Mouse (Mus musculus): ENCODE results near the gene Rnase12.

DNA sequence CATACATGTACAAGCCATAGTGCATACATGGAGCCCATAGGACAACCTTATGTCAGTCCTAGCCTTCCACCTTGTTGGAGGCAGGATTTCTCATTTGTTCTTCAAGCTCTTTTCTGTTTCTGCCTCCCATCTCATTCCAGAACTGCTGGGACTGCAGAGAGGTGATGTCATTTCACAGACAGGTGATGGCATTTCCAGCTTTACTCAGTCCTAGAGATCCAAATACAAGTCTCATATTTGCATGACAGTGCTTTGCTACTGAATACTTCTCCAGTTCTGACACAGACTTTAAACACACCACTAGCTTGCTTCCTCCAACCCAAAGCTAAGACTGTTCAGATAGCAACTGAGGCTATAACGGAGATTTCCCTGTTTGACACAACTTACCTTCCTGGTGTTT lies 21.7 kb upstream of the Rnase12 start:
- TF ChIP-seq POLR2A (IDR thresholded peaks at IDR 0.05; ENCODE audit: low read depth, low read length) (no peak), CTCF (IDR thresholded peaks at IDR 0.05; ENCODE audit: extremely low read depth, insufficient read length, insufficient replicate concordance, low read depth, low read length) (no peak)
